Comparison of ENCODE assay signal across 8 mouse cellular contexts in genomic region chr4:119536615-119537014, GRCm38 (mm10). TPM values are rescaled to one million over a fixed set of nuclear protein-coding genes. Genes with fewer than 3 reads are reported as not detected.
DNase-seq lines count a peak whose midpoint lies in the region; ATAC-seq and TF ChIP-seq lines count a peak whose summit lies in the region.
"Not testable (repeated sequence)": the region's sequence is repeated elsewhere in the genome, so short reads cannot be mapped to it uniquely, and the experiment has no call there.

Foxj3 (plus strand) TSS chr4:119537004.

- DNase-seq in adrenal gland, postnatal 14 days; gonadal fat pad, adult 2 months (ENCODE audit: low read depth); kidney, postnatal 0 days (ENCODE audit: low spot score); thymus, adult 2 months: not testable (repeated sequence)

- H3K4me3 ChIP-seq in kidney, postnatal 0 days (replicated peaks; ENCODE audit: low read depth, low read length); limb, embryonic 12.5 days (replicated peaks); midbrain, embryonic 13.5 days (replicated peaks); thymus, adult 2 months (ENCODE audit: control insufficient read depth, insufficient read depth, low read length): not testable (repeated sequence)

- H3K27ac ChIP-seq in kidney, postnatal 0 days; limb, embryonic 12.5 days; midbrain, embryonic 13.5 days; thymus, adult 2 months (ENCODE audit: control insufficient read depth, insufficient read depth, low read length): not testable (repeated sequence)

- not testable (repeated sequence) for TF ChIP-seq POLR2A in thymus, adult 2 months (IDR thresholded peaks at IDR 0.05; ENCODE audit: control insufficient read depth, extremely low read depth, insufficient read depth, low read length, poor library complexity)

- H3K4me1 ChIP-seq in kidney, postnatal 0 days (replicated peaks; ENCODE audit: insufficient read depth, low read length); thymus, adult 2 months (replicated peaks; ENCODE audit: control insufficient read depth, insufficient read depth, low read length): not testable (repeated sequence)
- H3K4me1 ChIP-seq in limb, embryonic 12.5 days (replicated peaks): peaks cover 13% of the 10 kb centered on the region
- H3K4me1 ChIP-seq in midbrain, embryonic 13.5 days (replicated peaks): peaks cover 23% of the 10 kb centered on the region

- not testable (repeated sequence) for H3K9ac ChIP-seq in kidney, postnatal 0 days (ENCODE audit: low read depth, low read length); limb, embryonic 12.5 days (replicated peaks); midbrain, embryonic 13.5 days (replicated peaks)

- not testable (repeated sequence) for H3K36me3 ChIP-seq in kidney, postnatal 0 days (ENCODE audit: insufficient read depth, low read length); limb, embryonic 12.5 days; midbrain, embryonic 13.5 days; thymus, adult 2 months (ENCODE audit: control insufficient read depth, insufficient read depth, low read length)

- 89% methylated on average over 4 of the region's 4 CpGs for WGBS in kidney, postnatal 0 days
- 87% methylated on average over 4 of the region's 4 CpGs for WGBS in limb, embryonic 12.5 days
- 94% methylated on average over 4 of the region's 4 CpGs for WGBS in midbrain, embryonic 13.5 days
- 84% methylated on average over 4 of the region's 4 CpGs for WGBS in thymus, adult 2 months

- not testable (repeated sequence) for H3K4me2 ChIP-seq in kidney, postnatal 0 days (ENCODE audit: low read length); limb, embryonic 12.5 days; midbrain, embryonic 13.5 days (replicated peaks)

- ATAC-seq in erythroid progenitor cell, adult 5-6 weeks (replicated peaks; ENCODE audit: low FRiP score, poor library complexity, severe bottlenecking); hematopoietic stem cell, adult 5-6 weeks (replicated peaks in 1 of 2; ENCODE audit: insufficient read depth in 1 of 2, low FRiP score in 2 of 2, low TSS enrichment in 1 of 2, low read depth in 1 of 2, poor library complexity in 2 of 2, severe bottlenecking in 2 of 2); kidney, postnatal 0 days (replicated peaks; ENCODE audit: low FRiP score, low read depth); limb, embryonic 12.5 days (ENCODE audit: insufficient number of reproducible peaks, insufficient read depth, low FRiP score, low TSS enrichment, low read depth); midbrain, embryonic 13.5 days: not testable (repeated sequence)

- not testable (repeated sequence) for TF ChIP-seq CTCF in kidney, postnatal 0 days (IDR thresholded peaks at IDR 0.05; ENCODE audit: low read depth); thymus, adult 2 months (IDR thresholded peaks at IDR 0.05; ENCODE audit: borderline replicate concordance, control insufficient read depth, extremely low read depth, insufficient read depth, low read length, poor library complexity)

- H3K9me3 ChIP-seq in kidney, postnatal 0 days (replicated peaks; ENCODE audit: low read length); limb, embryonic 12.5 days; midbrain, embryonic 13.5 days: not testable (repeated sequence)

- H3K27me3 ChIP-seq in kidney, postnatal 0 days (ENCODE audit: insufficient read depth, low read length); limb, embryonic 12.5 days; midbrain, embryonic 13.5 days; thymus, adult 2 months (ENCODE audit: control insufficient read depth, insufficient read depth, low read length): not testable (repeated sequence)

RNA-seq across cellular contexts. Expression of gene Foxj3, which starts in this region (rescaled TPM):
- 26.9 and 32.0 TPM in 2 replicates for total RNA-seq in adrenal gland, postnatal 14 days (2021)
- total RNA-seq in erythroid progenitor cell, adult 5-6 weeks (2015; ENCODE audit: low replicate concordance): 13.7 and 17.2 TPM in 2 replicates
- total RNA-seq in erythroid progenitor cell, adult 5-6 weeks (2017; ENCODE audit: low replicate concordance): 10.1 and 10.3 TPM in 2 replicates
- polyA plus RNA-seq in gonadal fat pad, adult 2 months (2012; rRNA removed): 14.0 and 15.0 TPM in 2 replicates
- 31.3 and 45.0 TPM in 2 replicates for total RNA-seq in hematopoietic stem cell, adult 5-6 weeks (2017)
- polyA plus RNA-seq in kidney, postnatal 0 days (2015; fragmentation: Nextera tagmentation; extraction: Ambion mirVana): 14.6 and 16.7 TPM in 2 replicates
- 27.9 and 29.2 TPM in 2 replicates for polyA plus RNA-seq in limb, embryonic 12.5 days (2016; fragmentation: Nextera tagmentation; extraction: Ambion mirVana)
- 25.4 and 27.6 TPM in 2 replicates for polyA plus RNA-seq in midbrain, embryonic 13.5 days (2015; fragmentation: Nextera tagmentation; extraction: Ambion mirVana)
- polyA plus RNA-seq in thymus, adult 2 months (2012; rRNA removed): 27.2 and 31.2 TPM in 2 replicates
